In genomic region chrX:75381699-75382098, GRCm38 (mm10) we compare ENCODE assay signal across 8 mouse cellular contexts. TPM values are rescaled to one million over a fixed set of nuclear protein-coding genes. Genes with fewer than 3 reads are reported as not detected.
DNase-seq lines count a peak whose midpoint lies in the region; ATAC-seq and TF ChIP-seq lines count a peak whose summit lies in the region.

No protein-coding gene starts in this region.

- H3K9ac ChIP-seq in midbrain, embryonic 12.5 days (replicated peaks), result no peak overlapping the region

- H3K9me3 ChIP-seq in hindbrain, embryonic 10.5 days, result no peaks in the 10 kb centered on the region
- no peaks in the 10 kb centered on the region for H3K9me3 ChIP-seq in midbrain, embryonic 12.5 days

- no peaks in the 10 kb centered on the region; the same call in 1 of the 2 replicates for H3K4me1 ChIP-seq in kidney, adult 2 months (ENCODE audit: control insufficient read depth, insufficient read depth, low read length)
- H3K4me1 ChIP-seq in hindbrain, embryonic 10.5 days (replicated peaks), result no peaks in the 10 kb centered on the region
- H3K4me1 ChIP-seq in midbrain, embryonic 12.5 days, result no peaks in the 10 kb centered on the region

- WGBS in kidney, adult 2 months, result 57% methylated on average over 5 of the region's 5 CpGs
- WGBS in hindbrain, embryonic 10.5 days, result 77% methylated on average over 5 of the region's 5 CpGs
- 74% methylated on average over 5 of the region's 5 CpGs for WGBS in midbrain, embryonic 12.5 days

- peak overlapping the region; percentile 86; the same call in 1 of the 2 replicates for H3K4me3 ChIP-seq in kidney, adult 2 months (ENCODE audit: insufficient read depth, low read depth, low read length)
- H3K4me3 ChIP-seq in hindbrain, embryonic 10.5 days, result peak overlapping the region; percentile 56
- H3K4me3 ChIP-seq in midbrain, embryonic 12.5 days, result peak overlapping the region; percentile 49

- H3K27ac ChIP-seq in kidney, adult 2 months (ENCODE audit: insufficient read depth, low read depth, low read length), result peak overlapping the region; percentile 83; the same call in 1 of the 2 replicates
- H3K27ac ChIP-seq in hindbrain, embryonic 10.5 days, result peak overlapping the region; percentile 87
- no peak overlapping the region for H3K27ac ChIP-seq in midbrain, embryonic 12.5 days (replicated peaks)

- peak; percentile 50 for ATAC-seq in midbrain, embryonic 12.5 days (ENCODE audit: low FRiP score, low read depth)
- ATAC-seq in CD4-positive, CD25-positive, alpha-beta regulatory T cell, adult 4 months, result no peak

- no peaks in the 10 kb centered on the region for H3K36me3 ChIP-seq in kidney, adult 2 months (ENCODE audit: control insufficient read depth, insufficient read depth, low read length)
- H3K36me3 ChIP-seq in hindbrain, embryonic 10.5 days, result no peaks in the 10 kb centered on the region
- no peaks in the 10 kb centered on the region for H3K36me3 ChIP-seq in midbrain, embryonic 12.5 days

- DNase-seq in kidney, adult 2 months, result no peak
- DNase-seq in kidney, postnatal 14 days, result no peak
- peak; percentile 4 for DNase-seq in NIH3T3 (ENCODE audit: low read depth)
- DNase-seq in hindbrain, embryonic 10.5 days (ENCODE audit: low spot score), result no peak
- DNase-seq in gastrocnemius, adult 18-20 months (ENCODE audit: low spot score), result no peak
- no peak for DNase-seq in natural killer cell, adult 2 months (ENCODE audit: low spot score in 2 of 2)

- TF ChIP-seq CTCF in kidney, adult 2 months (conservative IDR thresholded peaks at IDR 0.05; ENCODE audit: insufficient read depth, insufficient read length, low read depth, low read length), result no peak

- no peak for TF ChIP-seq POLR2A in kidney, adult 2 months (IDR thresholded peaks at IDR 0.05; ENCODE audit: low read depth, low read length)

- H3K4me2 ChIP-seq in midbrain, embryonic 12.5 days (replicated peaks), result peak overlapping the region; percentile 50

- H3K27me3 ChIP-seq in kidney, adult 2 months (replicated peaks; ENCODE audit: control insufficient read depth, insufficient read depth, low read length), result no peaks in the 10 kb centered on the region
- H3K27me3 ChIP-seq in hindbrain, embryonic 10.5 days (ENCODE audit: insufficient read depth, poor library complexity, severe bottlenecking), result no peaks in the 10 kb centered on the region
- H3K27me3 ChIP-seq in midbrain, embryonic 12.5 days, result no peaks in the 10 kb centered on the region

RNA-seq across cellular contexts. Expression of gene Fundc2, which starts 0.5 kb away (rescaled TPM):
- 10.1 and 16.8 TPM in 2 replicates for polyA plus RNA-seq in kidney, adult 2 months (2012; rRNA removed)
- polyA plus RNA-seq in hindbrain, embryonic 10.5 days (2016; fragmentation: Nextera tagmentation; extraction: Ambion mirVana), result 27.4 and 29.8 TPM in 2 replicates
- 35.1 and 36.6 TPM in 2 replicates for polyA plus RNA-seq in midbrain, embryonic 12.5 days (2016; fragmentation: Nextera tagmentation; extraction: Ambion mirVana)
- 100 to 1,000 TPM in 1 of 2 experiments, 10 to 100 TPM in 1; 54.5 to 131 TPM for polyA plus RNA-seq in CD4-positive, CD25-positive, alpha-beta regulatory T cell, adult 4 months (2017; shearing (Covaris generic))
- 100 to 1,000 TPM; 218 to 237 TPM for total RNA-seq in gastrocnemius, adult 18-20 months (2021)

RNA-seq across cellular contexts. Expression of gene F8, which starts 0.7 kb away (rescaled TPM):
- polyA plus RNA-seq in kidney, adult 2 months (2012; rRNA removed), result 1.4 and 2.2 TPM in 2 replicates
- polyA plus RNA-seq in hindbrain, embryonic 10.5 days (2016; fragmentation: Nextera tagmentation; extraction: Ambion mirVana), result 0.86 and 1.1 TPM in 2 replicates
- 1.9 TPM in 2 replicates for polyA plus RNA-seq in midbrain, embryonic 12.5 days (2016; fragmentation: Nextera tagmentation; extraction: Ambion mirVana)
- under 1 TPM; 0.42 to 0.73 TPM for polyA plus RNA-seq in CD4-positive, CD25-positive, alpha-beta regulatory T cell, adult 4 months (2017; shearing (Covaris generic))
- 1 to 10 TPM in 1 of 2 experiments, under 1 TPM in 1; 0.66 to 1.0 TPM for total RNA-seq in gastrocnemius, adult 18-20 months (2021)

RNA-seq across cellular contexts. Expression of gene Cmc4, which starts 34.7 kb away (rescaled TPM):
- polyA plus RNA-seq in kidney, adult 2 months (2012; rRNA removed), result 3.7 and 5.8 TPM in 2 replicates
- 15.6 and 17.7 TPM in 2 replicates for polyA plus RNA-seq in hindbrain, embryonic 10.5 days (2016; fragmentation: Nextera tagmentation; extraction: Ambion mirVana)
- polyA plus RNA-seq in midbrain, embryonic 12.5 days (2016; fragmentation: Nextera tagmentation; extraction: Ambion mirVana), result 24.7 and 25.0 TPM in 2 replicates
- 10 to 100 TPM; 18.4 to 20.1 TPM for polyA plus RNA-seq in CD4-positive, CD25-positive, alpha-beta regulatory T cell, adult 4 months (2017; shearing (Covaris generic))
- 1 to 10 TPM; 7.6 to 9.1 TPM for total RNA-seq in gastrocnemius, adult 18-20 months (2021)

RNA-seq across cellular contexts. Expression of gene Mtcp1, which starts 34.7 kb away (rescaled TPM):
- 4.3 and 5.2 TPM in 2 replicates for polyA plus RNA-seq in kidney, adult 2 months (2012; rRNA removed)
- 8.2 and 8.6 TPM in 2 replicates for polyA plus RNA-seq in hindbrain, embryonic 10.5 days (2016; fragmentation: Nextera tagmentation; extraction: Ambion mirVana)
- 11.6 and 13.5 TPM in 2 replicates for polyA plus RNA-seq in midbrain, embryonic 12.5 days (2016; fragmentation: Nextera tagmentation; extraction: Ambion mirVana)
- polyA plus RNA-seq in CD4-positive, CD25-positive, alpha-beta regulatory T cell, adult 4 months (2017; shearing (Covaris generic)), result 1 to 10 TPM; 6.9 to 8.5 TPM
- total RNA-seq in gastrocnemius, adult 18-20 months (2021), result 1 to 10 TPM; 1.9 to 2.3 TPM

RNA-seq across cellular contexts. Expression of gene Brcc3, which starts 34.7 kb away (rescaled TPM):
- 9.7 and 14.3 TPM in 2 replicates for polyA plus RNA-seq in kidney, adult 2 months (2012; rRNA removed)
- 62.3 and 81.4 TPM in 2 replicates for polyA plus RNA-seq in hindbrain, embryonic 10.5 days (2016; fragmentation: Nextera tagmentation; extraction: Ambion mirVana)
- 56.5 and 56.8 TPM in 2 replicates for polyA plus RNA-seq in midbrain, embryonic 12.5 days (2016; fragmentation: Nextera tagmentation; extraction: Ambion mirVana)
- 10 to 100 TPM; 47.7 to 75.2 TPM for polyA plus RNA-seq in CD4-positive, CD25-positive, alpha-beta regulatory T cell, adult 4 months (2017; shearing (Covaris generic))
- 10 to 100 TPM; 22.0 to 25.1 TPM for total RNA-seq in gastrocnemius, adult 18-20 months (2021)
